Mouse (Mus musculus) heart, adult 8-10 months (tissue): ENCODE data around the gene Canx. TPM values are rescaled to one million over a fixed set of nuclear protein-coding genes. Genes with fewer than 3 reads are reported as not detected.
A peak's percentile ranks its signal among the peaks of the same experiment; 100 is the strongest.
"Not testable (repeated sequence)": the region's sequence is repeated elsewhere in the genome, so short reads cannot be mapped to it uniquely, and the experiment has no call there.

Experiments used
- DNase-seq: peaks from one replicate; pipeline ENCODE4 v3.0.0; 2022; ENCODE audit warnings: low spot score
- total RNA-seq, 4 experiments: library from RNA; stranded (reverse); gene quantifications; 2 replicates each; pipeline ENCODE4 v1.2.4; 2022

Gene Canx
- total RNA-seq: 100 to 1,000 TPM; 331 to 378 (median 360) TPM

DNA sequence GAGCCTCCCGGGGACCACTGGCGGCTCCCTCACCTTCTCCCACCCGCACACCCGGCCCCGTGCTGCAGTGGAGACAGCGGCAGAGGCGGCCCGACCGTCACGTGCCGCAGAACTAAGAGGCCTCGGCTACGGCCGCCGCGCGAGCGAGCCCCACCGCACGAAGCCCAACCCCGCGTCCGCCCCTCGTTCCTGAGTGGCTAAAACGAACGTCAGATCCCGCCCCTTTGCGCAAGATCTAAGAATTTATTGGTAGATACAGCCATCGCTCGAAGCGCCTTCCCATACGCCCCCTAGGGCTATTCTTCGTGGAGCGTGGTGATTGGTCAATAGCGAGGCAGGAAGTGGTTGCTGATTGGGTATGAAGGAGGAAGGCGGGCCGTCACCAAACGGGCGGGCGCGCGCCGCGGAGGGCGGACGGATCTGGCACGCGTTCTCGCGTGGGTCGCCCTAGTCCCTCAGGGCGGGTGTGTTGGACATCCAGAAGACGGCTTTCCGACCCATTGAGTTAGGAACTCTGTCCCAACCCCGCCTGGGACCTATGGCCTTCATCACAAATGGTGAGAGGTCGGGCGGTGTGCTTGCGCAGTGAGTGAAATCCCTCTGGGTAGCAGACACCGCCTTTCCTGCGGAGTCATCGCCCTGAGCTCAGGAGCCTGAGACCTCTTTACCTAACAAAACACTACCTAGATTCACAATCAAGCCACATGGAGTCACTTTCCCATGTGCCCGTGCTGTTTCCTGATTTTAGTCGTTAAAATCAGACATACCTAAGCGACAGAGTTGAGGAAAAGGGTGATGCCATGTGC lies at the start of gene Canx:
Gene Canx, minus strand, starts transcription at position 178 of the 806 bp plus-strand sequence.
- peak; percentile 100 for DNase-seq

DNA sequence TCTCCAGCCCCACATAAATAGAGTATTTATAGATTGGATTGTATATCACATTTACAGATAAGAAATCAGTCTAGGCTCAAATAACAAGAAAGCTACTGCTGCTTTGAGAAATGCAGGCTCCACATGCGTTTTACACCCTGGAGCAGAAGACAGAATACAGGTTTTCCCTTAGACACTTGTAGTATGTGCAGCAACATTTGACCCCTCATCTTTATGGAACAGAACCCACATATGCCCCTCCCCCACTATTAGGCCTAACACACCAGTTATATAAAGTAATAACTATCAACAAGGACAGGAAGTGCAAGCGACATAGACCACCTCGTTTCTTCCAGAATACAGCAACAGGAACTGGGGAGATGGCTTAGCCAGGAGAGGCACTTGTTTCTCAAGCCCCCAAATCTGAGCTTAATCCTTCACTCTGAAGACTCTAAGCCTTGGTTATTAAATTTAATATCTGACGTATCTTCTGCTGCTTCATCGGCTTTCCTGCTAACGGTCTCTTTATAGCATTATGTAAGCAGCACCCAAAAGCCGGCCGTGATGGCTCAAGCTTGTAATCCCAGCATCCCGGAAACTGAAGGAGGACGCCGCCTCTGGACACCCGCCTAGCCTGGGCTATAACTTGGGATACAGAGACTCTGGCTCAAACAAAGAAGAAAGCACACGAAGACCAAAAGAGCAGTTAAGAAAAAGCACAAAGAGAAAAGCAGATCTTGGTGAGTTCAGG lies 49.0 kb upstream of the Canx start:
- no peak for DNase-seq

GRCm38 (mm10) chr11:50373621-50374020 lies 48.1 kb upstream of the Canx start:
- DNase-seq: no peak

DNA sequence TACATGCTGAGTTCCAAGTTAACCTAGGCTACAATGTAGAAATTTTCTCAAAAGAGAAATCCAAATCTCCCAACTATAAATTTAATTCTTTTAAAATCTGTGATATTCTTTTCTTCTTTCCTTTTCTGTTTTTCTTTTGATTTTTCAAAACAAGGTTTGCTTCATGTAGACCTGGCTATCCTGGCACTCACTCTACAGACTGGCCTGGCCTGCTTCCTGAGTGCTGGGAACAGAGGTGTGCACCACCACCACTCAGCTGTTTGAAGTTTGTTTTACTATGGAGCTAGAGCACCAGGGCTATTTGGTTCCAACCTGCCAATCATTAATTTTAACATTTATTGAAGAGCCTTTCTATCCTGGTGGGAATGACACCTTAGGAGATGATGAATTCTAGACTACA lies 47.6 kb upstream of the Canx start:
- no peak for DNase-seq

DNA sequence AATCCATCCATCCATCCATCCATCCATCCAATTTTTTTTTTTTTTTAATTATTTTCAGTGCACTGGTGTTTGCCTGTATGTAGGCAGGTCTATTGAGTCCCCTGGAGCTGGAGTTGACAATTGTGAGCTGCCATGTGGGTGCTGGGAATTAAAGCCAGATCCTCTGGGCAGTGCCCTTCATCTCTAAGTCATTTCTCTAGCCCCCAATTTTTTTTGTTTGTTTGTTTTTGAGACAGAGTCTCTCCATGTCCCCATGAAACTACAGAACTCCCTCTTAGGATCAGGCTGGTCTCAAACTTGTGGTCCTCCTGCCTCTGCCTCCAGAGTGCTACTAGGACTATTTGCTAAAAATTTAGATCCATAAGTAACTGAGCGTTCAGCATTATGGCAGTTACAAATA lies 46.4 kb upstream of the Canx start:
- no peak for DNase-seq

GRCm38 (mm10) chr11:50371399-50371841 lies 45.9 kb upstream of the Canx start:
- no peak for DNase-seq

DNA sequence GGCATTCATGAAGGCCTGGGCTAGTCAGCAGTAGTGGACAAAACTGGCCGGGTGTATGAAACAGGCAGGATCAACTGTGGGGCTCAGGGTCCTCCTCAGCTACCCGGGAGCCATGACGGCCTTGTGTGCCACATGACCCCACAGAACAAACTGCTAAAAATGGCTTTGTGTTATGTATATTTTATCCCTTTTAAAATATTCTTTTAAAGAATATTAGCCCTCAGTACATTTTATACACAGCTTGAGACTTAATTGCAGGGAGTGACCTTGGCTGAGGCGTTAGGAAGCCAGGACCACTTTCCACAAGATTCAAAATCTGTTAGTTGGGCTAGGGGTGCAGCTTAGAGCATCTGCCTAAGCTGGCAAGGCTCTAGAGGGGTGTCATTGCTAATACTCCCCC lies 45.5 kb upstream of the Canx start:
- DNase-seq: no peak

DNA sequence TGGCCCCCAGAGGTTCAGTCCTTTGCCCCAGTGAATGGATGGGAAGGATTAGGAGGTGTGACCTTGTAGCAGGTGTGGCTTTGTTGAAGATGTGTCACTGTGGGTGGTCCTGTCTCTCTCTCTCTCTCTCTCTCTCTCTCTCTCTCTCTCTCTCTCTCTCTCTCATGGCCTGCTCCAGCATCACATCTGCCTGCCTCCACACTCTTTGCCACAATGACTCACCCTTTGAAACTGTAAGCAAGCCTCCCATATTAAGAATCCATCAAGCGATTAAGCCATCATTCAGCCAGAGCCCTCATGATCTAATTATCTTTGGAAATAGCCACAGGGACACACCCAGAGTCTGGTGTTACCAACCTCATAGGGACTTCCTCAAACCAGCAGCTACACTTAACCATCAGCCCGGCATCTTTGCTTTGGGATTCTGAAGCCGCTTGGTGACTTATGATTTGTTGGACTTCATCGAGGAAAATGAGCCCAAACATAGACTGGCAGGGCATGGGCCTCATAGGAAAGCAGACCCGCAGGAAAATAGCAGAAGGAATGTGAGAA lies 44.0 kb upstream of the Canx start:
- no peak for DNase-seq

DNA sequence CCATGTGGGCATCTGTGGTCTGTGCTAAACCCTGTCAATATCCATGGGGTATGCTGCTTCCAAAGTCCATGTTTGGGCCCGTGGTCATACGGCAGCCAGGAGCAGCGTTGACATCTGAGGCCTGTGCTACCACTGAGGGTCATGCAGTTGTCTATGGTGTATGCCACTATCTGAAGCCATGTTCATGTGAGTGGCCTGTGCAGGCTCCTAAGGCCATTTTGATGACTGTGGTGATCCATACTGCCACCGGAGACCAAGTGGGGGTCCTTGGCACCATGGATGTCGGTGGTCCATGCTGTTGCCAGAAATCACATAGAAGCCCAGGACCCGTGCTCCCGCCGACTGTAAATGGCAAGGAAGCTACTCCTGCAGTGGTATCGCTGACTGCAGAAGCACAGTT lies 42.1 kb upstream of the Canx start:
- DNase-seq: no peak

GRCm38 (mm10) chr11:50365322-50365721 lies 39.8 kb upstream of the Canx start:
- DNase-seq: no peak

- DNase-seq: peak; percentile 85
These were observed 39.1 kb upstream of the Canx start for GRCm38 (mm10) chr11:50364548-50364947.

DNA sequence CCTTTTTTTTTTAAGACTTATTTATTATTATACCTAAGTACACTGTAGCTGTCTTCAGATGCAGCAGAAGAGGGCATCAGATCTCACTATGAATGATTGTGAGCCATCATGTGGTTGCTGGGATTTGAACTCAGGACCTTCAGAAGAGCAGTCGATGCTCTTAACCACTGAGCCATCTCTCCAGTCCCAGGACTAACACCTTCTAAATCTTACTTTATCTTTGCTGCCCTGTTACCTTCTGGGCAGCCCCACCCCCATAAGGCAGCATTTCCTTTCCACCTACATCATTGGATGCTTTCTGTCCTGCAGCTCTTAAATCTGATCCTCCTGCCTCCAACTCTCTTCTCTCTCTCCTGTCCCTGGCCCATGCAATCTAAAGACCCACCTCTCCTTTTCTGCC lies 35.8 kb upstream of the Canx start:
- DNase-seq: not testable (repeated sequence)

DNA sequence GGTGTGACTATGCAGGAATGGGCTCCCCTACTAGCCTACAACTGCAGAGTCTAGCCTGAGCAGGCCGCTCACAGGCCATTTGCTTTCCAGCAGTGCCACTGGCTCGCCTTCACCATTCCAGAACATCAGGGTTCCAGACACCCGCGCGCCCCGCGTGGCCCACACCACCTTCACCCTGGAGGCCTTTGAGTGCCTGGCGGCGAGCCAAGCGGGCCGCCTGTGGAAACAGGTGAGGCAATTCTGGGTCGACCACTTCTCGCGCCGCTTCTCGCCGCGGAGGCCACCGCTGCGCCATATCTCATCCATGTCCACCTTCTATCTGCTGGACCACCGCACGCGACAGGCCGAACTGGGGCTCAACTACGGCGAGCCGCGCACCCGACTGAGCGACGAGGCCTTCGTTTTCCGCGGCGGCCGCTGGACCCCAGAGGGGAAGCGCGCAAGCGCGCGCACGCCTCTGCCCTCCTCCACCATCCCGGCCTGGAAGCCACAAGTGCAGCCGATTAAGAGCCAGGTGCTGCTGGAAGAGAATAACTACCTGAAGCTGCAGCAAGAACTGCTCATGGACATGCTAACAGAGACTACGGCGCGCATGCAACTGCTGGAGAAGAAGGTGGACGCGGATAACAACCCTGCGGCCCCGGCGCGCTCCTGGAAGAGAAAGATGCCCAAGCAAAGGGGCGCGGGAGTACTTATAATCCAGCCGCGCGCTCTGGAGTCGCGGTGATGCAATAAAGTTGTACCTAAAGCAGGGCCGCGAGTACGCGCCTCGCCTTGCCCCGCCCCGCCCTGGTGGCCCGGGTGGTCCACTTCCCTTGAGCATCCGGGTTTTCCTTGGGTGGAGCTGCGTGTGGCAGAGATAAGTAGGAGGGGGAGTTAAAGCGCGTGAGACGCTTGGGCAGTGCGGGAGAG lies 33.7 kb upstream of the Canx start:
- no peak for DNase-seq

GRCm38 (mm10) chr11:50355395-50355794 lies 29.9 kb upstream of the Canx start:
- DNase-seq: no peak

GRCm38 (mm10) chr11:50354851-50355250 lies 29.4 kb upstream of the Canx start:
- DNase-seq: no peak

- no peak for DNase-seq
These were observed 28.7 kb upstream of the Canx start, which contains the start of gene Cby3 for GRCm38 (mm10) chr11:50354162-50354561. Gene Cby3, plus strand, starts transcription at chr11:50354462.

GRCm38 (mm10) chr11:50352177-50352576 lies 26.7 kb upstream of the Canx start:
- DNase-seq: no peak

- no peak for DNase-seq
These were observed 21.0 kb upstream of the Canx start for GRCm38 (mm10) chr11:50346256-50347032.

- DNase-seq: no peak
These were observed 20.0 kb upstream of the Canx start for GRCm38 (mm10) chr11:50345486-50345885.

- DNase-seq: no peak
These were observed 11.4 kb upstream of the Canx start for GRCm38 (mm10) chr11:50336891-50337290.

DNA sequence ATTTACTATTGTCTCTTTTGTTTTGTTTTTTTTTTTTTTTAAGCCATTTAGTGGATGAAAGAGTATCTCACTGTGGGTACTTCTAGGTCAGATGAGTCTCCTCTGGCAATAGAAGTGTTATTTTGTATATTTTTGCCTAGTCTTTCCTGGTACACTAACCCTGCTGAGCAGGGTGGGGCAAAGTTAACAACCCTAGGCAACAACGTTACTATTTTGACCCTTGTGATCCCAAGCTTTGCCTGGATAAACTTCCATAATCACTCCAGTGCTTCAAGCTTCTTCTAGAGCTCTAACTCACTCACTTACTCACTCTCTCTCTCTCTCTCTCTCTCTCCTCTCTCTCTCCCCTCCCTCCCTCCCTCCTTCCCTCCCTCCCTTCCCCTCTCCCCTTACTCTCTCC lies 10.7 kb upstream of the Canx start:
- no peak for DNase-seq
